Mouse (Mus musculus): ENCODE results near the gene Higd1b.

- TF ChIP-seq POLR2A (IDR thresholded peaks at IDR 0.05; ENCODE audit: insufficient read length, low read depth): no peak
- no peak for TF ChIP-seq USF1 (IDR thresholded peaks at IDR 0.05; ENCODE audit: low read depth)
- TF ChIP-seq MYOD1 (IDR thresholded peaks at IDR 0.05; ENCODE audit: control insufficient read depth in 1 of 3, insufficient read length in 2 of 3, low read depth in 2 of 3): no peak
- no peak for TF ChIP-seq CEBPB (IDR thresholded peaks at IDR 0.05; ENCODE audit: insufficient read depth, poor library complexity, severe bottlenecking)
- no peak for TF ChIP-seq MYOG (IDR thresholded peaks at IDR 0.05; ENCODE audit: control insufficient read depth in 1 of 3, insufficient read depth in 1 of 3, insufficient read length in 2 of 3, low read depth in 2 of 3)
- no peak for TF ChIP-seq POLR2AphosphoS2 (IDR thresholded peaks at IDR 0.05; ENCODE audit: insufficient read length, low read depth)
- TF ChIP-seq MAX (IDR thresholded peaks at IDR 0.05; ENCODE audit: low read depth): no peak
- TF ChIP-seq E2F4 (IDR thresholded peaks at IDR 0.05; ENCODE audit: insufficient read depth): no peak
Measured at GRCm38 (mm10) chr11:102858951-102859350, 23.3 kb downstream of the Higd1b start.

Data from myocyte (in vitro differentiated cells).